Mouse (Mus musculus) WW6 (cell line): ENCODE measurements at regions not wholly inside any gene's neighbourhood (a gene's known extent, or its start where the extent isn't known, plus 50 kb on each side); places are given as distances from the start of the nearest gene placed in this dataset.

Experiments
- DNase-seq: peaks from one replicate; pipeline ENCODE4 v3.0.0-alpha.2; 2013; ENCODE audit warnings: low read depth, low spot score

DNA sequence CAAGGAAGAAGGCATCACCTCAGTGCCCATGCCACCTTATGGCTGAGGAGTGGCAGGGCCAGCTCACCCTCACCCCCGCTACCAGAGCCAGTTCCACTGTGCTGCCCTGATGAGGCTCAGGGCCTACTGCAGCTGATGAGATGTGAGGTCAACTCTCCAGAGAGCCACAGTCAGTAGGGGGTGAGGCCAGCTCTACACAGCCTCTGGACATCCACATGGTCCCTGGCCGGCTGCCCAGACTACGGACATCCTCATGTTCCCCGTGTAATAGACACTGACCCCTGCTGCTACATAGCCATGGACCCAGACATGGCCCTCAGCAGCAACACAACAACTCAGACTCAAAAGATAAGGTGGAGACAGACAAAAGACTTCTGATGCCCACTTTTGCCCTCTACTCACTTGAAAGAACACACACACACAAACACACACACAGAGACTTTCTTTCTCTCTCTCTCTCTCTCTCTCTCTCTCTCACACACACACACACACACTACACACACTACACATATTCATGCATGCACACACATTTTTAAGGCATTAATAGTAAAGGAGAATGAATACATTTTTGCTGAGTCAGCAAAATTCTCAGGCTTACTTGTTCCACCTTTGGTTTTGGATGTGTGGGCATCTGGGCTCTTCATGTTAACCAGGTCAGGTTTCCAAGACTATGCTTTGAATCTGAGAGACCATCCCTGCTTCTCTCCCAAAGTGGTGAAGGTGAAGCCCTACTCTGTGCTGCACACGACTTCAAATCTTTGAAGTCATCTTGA lies 604.4 kb upstream of the Nrp1 start:
- no peak for DNase-seq

DNA sequence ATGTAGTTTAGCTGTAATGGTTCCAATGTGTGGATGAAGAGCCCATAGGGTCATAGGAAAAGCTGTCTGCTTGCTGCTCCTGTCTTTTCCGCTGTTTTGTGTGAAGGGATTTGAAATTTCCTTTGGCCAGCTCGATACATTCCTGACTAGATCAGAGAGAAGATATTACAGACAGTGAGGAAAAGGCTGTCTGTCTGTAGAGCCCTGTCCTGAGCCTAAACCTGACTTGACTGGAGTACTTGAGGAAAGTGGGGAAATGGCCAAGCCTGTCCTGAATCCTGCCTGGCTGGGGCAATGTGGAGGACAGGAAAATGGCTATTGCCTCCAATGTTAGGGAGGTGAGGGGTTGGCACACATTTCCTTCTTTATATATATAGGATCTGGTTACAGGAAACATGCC lies 601.0 kb upstream of the Nrp1 start:
- no peak for DNase-seq

DNA sequence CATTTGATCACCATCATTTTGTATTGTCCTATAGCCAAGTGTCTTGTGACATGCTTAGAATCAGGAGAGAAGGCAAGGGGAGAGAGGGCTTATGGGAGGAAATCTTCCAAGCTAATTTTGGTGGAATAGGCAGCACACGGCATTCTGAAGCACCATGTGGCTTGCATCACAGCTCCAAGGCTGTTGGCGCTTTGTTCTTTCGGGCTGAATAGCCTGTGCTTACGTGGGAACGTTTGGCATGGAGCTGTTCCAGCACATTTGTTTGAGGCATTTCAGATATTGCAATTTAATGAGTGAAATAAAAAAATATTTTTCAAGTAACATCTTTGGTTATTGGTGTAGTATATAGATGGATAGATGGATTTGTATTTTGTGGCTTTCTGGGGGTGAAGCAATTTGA lies 598.5 kb upstream of the Nrp1 start:
- DNase-seq, result no peak

DNA sequence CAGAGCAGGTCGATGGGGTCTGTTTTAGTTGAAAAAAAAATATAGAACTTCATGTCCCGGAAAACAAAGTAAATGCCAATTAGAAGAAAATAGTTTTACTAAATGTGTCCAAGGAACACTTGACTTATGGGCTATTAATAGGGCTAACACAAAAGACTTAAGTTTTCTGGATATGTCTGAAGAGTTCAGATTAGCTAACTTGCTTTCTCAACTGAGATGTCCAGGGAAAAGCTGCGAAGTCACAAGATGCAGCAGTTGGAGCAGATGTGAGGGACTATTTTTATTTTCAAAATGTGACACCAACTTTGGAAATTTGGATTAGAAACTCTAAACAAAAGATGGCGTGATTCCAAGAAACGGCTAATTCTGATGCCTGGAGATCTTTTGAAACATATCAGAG lies 593.2 kb upstream of the Nrp1 start:
- DNase-seq, result no peak

DNA sequence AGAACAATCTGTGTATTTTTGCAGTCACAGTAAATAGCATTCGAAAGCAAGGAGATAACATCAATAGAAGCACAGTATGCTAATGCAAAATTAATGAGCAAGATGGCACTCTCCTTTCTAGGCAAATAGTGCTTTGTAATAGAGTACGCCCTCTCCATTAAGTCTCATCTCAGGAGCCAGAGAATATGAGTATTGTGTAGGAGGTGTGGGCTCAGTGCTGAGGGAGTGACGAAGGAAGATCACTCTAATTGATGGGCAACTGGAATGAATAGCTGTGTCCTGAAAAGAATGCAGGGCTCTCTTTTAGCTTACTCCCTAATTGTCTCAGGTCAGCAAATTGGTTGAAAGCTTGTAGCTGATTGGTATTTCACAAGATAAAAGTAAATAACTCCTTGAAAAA lies 590.1 kb upstream of the Nrp1 start:
- DNase-seq, result no peak

DNA sequence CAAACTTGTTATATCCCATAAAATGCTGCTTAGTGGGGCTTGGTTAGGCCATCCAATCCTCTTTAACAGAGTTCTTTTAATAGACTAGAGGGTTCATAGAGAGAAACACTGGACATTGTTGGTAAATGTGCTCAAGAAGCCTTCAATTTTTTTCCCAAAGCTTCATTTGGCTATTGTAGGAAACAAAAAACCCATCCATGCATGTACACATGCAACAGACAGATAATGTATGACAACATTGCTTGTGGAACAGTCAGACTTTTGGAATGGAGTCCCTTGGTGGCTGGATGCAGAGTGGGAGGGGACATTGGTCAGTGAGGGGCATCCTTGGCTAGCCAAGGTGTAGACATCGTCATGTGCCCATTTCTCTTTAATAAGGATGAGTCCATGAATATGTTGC lies 588.8 kb upstream of the Nrp1 start:
- DNase-seq, result no peak

DNA sequence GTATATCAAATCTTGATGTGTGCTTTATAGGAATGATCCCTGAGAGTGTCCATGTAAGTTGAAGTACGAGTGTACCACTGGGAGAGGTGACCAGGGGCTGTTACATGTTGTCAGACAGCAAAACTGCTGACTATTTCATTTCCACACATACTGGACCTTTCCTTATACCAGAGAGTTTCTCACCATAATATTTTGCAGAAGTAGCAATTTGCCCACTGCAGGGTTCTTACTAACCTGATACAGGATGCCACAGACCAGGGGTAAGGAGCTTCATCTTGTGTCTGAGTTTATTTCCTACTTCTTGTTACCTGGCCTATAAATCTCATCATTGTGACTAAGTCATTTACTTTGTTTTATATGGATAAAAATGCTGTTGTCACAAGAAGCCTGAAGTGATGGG lies 586.6 kb upstream of the Nrp1 start:
- DNase-seq, result no peak

DNA sequence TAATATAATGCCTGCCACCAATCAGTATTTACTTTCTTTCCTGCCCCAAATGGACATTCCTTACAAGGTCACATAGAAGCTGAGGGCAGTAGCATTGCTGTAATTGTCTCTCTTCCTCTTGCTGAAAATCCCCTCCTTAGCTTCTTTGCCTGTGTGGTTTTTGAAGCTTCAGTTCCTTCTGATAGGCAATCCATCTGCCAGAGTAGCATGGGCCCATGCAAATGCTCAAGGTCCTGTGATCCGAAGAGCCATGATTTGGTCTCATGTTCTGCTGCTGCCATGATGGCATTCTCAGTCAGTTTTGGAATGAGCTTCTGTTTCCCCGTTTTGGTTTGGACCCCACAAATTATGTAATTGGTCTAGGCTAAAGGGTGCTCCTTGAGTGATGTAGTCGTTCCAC lies 586.0 kb upstream of the Nrp1 start:
- no peak for DNase-seq

DNA sequence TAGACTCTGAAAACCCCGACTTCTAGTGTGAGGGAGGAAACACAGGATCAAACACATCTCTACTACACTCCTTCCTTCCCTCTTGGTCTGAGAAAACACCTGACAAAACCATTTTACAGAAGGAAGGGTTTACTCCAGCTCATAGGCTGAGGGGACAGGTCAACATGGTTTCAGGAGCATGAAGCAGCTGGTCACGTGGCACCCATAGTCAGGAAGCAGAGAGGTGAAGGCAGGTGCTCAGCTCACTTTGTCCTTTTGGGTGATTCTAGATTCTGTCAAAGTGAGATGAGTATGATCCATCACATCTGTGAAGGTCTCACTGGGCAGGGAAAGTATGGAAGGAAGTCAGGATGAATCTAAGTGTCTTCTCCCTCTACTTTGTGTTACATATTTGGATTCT lies 585.5 kb upstream of the Nrp1 start:
- no peak for DNase-seq

DNA sequence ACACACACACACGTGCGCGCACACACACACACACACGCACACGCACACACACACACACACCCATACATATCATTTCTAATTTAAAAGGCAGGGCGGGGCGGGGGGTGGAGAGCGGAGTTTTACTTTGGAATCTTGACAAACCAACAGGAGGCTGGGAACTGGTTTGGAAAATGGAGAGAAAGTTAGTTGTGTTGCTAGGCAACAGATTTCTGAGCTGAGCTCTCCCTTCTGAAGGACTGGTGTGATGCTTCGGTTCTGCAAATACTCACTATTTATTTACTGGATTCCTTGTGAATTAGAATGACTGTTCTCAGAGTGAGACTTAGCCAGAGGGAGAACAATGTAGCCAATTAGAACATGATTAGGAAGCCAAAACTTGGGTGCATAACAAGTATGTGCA lies 583.8 kb upstream of the Nrp1 start:
- no peak for DNase-seq

DNA sequence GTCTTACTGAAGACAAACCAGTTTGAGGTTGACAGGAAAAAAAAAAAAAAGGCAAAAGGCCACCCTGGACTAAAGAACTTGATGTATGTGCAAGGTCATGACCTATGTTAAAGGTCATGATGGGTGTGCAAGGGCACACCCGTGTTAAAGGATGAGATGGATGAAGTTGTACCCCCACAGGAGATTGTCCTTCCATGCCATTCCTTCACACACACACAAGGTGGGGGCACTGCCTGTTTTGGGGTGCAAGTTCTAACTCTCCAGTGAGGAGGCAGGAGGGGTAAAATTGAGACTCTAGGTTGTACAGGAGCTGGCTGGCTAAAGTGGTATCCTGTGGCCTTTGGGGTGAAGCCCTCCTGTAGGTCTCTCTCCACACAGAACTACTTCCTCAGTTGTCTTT lies 583.2 kb upstream of the Nrp1 start:
- no peak for DNase-seq

DNA sequence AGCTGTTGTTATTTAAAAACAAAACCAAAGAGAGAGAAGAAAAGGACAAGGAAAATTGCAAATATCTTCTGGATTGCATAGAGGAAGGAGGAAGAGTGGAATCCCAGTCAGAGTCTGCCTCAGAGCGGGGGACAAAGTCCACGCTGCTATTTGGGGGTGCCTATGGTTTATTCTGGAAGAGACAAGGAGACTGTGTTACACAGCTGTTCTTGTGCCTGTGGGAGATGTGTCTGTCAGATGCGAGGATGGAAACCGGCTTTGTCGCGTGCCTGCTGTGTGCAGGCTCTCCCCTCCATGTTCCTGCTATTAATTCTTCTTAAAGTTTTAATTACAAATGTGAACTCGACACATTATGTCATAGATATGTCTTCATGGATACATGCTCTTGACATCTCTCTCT lies 582.7 kb upstream of the Nrp1 start:
- no peak for DNase-seq

DNA sequence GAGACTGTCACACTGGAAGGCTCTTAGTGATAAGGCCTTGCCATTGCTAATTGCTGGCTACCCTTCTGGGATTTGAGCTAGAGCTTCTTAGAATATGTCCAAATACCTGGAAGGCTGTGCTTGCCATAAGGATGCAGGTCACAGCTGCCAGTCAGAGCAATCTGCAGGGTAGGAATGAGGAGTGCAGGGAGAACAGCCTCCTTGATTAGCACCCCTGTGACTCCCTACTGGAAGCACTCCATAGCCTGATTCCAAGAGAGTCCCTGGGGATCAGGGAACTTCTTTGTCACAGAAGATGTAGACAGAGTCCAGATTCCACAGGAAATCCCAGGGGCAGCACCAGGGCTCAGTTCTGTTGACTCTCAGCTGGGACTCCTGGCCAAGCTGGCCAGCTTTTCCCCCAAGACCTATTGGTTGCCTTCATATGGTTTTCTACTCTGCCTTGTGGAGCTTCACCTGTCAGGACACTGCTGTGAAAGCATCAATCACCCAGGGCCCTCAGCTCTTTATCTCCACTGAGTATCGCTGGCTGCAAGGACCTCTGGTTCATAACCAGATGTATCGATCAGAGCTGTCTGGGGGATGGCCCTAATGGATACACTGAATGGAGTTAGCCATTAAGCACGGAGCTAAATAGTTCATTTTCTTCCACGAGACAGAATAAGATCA lies 579.9 kb upstream of the Nrp1 start:
- DNase-seq, result no peak

DNA sequence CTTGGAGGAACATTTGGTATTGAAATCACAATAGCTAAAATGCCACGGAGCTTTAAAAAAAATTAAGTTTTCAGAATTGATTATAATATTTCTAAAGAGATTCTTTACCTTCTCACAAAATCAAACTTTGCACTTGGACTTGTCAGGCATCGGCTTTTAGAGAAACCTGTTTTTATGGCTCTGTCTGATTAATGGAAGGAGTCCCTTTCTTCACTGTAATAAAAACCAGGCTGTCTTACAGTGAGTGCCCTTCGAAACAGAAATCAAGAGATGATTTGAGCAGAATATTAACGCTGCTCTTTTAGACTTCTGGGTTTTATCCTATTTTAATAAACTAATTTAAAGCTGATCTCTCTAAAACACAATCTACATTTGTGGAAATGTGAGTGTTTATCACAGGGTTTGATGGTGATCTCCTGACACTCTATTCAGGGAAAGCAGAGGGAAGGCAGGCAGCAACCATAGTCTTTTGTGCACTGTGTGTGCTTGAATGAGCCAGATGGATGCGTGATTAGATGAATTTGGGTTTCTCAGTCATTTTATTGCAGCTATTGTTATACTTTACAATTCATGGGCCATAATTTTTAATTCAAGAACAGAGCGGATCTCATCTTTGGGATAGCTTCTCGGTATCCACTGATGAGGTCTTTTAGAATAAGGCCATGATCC lies 579.2 kb upstream of the Nrp1 start:
- no peak for DNase-seq

DNA sequence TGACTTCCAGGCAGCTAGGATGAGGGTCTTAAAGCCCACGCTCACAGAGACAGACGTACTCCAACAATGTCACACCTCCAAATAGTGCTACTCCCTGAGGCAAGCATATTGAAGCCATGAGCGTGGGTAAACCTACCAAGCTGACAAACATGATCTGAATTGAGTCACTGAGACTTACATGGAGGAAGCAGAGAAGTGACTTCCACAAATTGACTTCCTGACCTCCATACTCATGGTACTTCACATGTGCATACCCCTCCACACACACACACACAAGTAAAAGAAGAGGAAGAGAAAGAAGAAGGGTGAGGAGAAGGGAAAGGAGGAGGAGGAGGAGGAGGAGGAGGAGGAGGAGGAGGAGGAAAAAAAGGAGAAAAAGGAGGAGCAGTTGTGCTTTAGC lies 577.8 kb upstream of the Nrp1 start:
- no peak for DNase-seq

DNA sequence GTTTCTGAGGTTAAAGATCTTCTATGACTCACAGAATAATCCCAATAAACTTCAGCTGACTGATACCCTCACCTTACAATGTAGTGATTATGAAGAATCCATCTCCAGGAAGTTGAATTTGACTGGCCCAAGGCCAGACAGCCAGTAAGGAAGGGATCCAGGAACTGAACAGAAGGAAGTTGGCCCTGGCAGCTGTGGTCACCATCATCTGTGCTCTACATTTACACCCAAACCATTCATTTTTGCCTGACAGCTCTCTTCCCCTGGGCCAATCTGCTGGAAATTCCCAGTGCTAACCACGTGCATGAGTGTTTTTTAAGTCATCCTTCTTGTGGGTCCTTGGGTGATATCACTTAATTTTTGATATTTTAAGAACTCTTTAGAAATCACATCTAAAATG lies 577.4 kb upstream of the Nrp1 start:
- DNase-seq, result no peak

DNA sequence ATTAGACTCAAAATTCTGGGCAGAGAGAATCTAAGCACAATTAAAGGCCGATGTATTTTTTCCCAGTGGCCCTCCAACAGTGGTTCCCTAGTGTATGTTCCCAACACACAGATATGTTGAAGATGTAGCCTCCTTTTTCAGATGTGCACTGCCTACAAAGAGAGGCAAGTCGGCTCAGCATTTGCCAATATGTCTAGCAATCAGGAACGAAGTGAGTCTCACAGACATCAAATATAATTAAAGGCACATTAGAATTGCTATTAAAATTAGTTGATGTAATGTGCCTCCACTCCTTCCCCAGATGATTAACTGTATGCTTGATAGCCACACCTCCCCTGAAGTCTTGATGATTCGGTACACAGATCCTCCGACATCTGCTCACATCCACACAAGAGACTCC lies 565.8 kb upstream of the Nrp1 start:
- DNase-seq, result no peak

DNA sequence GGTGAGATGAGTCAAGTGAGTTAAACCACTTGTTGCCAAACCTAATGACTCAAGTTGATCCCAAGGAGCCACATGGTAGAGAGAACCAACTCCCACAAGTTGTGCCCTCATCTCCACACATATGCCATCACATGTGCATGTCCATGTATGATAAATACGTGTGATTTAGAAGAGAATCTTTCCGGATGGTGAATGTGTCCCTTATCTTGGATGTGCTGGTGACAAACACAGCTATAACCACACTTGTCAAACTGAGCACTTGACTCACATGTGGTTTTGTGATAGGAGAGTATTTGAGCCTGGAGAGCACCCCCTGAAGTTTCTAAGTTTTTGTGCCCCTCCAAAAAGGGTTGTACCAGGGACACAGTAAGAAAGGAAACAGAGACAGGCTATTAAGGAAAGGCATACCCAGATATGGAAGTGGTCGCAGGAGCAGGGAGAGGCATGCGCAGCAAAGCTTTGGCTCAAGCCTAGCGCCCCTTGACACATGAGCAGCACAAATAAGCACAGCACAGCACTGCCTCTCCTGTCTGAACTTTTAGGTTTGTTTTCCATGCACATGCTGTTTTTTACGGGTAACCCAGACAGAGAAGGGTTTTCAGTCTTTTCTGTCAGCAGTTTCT lies 558.4 kb upstream of the Nrp1 start:
- DNase-seq, result no peak

DNA sequence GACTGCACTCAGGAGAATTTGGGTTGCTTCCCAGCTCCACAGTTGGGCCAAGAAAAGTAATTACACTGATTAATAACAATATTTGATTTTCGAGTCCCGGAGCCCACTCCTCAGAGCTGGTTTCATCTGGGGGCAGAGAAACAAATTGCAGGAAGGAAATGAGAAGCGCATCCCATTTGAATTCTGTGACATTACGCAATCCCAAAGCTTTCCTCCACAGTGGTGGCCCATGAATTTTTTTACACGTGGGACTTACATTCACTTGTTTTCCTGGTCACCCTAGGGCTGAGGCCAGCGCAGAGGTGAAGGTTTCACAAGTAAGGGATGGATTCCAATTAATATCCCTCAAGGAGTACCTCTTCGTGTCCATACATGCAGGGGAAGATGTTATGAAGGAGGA lies 556.3 kb upstream of the Nrp1 start:
- no peak for DNase-seq

DNA sequence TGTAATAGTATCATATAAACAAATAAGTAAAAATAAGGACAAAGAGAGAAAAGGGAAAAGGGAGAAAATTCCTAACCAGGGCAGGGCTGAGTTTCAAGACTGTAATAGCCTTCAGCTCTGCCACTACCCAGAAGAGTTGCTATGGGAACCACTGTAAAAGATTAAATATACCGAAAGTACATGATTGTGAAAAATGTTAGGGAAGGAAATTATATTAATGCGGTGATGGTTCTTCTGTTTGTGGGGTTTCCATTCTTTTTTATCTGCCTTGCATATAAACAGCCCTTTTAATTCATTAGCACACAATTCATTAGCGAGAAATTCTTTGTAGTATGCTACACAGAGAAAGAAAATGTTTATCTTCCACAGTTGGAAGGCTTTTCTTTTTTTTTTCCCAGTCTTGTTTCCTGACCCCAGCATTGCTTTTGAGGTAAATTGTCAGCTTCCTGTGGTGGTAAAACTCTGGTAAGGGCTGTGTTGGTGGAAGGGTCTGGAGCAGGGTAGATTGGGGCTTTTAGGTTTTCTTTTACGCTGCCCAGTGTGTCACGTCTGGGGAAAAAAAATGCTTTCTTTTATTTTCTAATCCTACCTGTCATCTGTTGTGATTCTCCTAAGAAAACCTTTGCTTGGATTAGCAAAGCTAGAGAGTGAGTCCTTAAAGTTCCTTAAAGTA lies 555.6 kb upstream of the Nrp1 start:
- no peak for DNase-seq

DNA sequence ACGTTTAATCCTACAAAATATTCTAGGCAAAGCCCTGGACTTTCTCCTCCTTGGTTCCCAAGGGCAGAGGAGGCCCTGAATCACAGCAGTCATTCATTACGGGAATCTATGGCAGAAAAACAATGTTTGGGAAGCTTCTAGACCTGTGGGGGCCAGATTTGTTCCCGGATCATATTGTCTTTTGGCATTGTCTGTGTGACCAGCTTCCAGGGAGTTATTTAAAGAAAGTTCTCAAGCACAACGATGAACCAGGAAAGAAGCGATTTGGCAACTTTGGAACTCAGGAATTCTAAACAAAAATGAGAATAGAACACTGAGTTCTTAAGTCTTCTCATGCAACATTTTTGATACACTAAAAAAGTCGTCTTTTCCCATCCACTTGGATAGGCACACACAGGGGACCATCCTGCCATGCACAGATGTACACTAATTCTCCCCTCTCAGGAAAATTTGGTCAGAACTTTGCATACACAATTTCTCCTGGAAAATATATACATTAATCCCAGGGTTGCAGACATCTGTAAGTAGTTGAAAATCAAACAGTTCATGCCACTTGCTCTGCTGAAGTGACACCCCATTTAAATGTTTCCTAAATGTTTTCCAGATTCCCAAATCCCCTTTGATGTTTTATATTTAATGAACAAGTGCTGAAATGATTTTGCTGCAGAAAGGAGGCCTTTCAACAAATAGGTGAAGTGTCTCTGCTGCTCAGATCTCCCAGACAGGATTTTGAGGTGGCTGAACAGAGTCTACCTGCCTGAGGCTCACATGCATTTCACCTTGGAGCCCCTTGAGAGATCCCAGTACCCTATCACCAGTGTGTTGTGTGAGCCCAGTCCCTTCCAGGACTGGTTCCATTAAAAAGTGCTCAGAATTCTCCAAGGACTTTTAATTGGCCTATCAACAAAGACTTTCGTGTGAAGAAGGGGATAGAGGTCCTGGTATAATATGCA lies 548.9 kb upstream of the Nrp1 start:
- no peak for DNase-seq
